Mouse (Mus musculus) brain, embryonic 14.5 days (tissue): Measurements from ENCODE around the gene Abcf3.

Source experiments
- CTCF ChIP-seq: fragments of 200-500 bp; IDR thresholded peaks from 2 replicates; pipeline ENCODE4 v1.5.1; 2012; ENCODE audit warnings: inconsistent platforms, mild to moderate bottlenecking, moderate library complexity, borderline replicate concordance; ENCODE audit not compliant: insufficient read depth, insufficient read length; ENCODE audit errors: extremely low read depth
- POLR2A ChIP-seq: fragments of 200-500 bp; IDR thresholded peaks from 2 replicates; pipeline ENCODE4 v1.6.1; 2012; ENCODE audit warnings: mild to moderate bottlenecking, inconsistent platforms, borderline replicate concordance; ENCODE audit not compliant: poor library complexity, insufficient read depth, insufficient read length, severe bottlenecking; ENCODE audit errors: extremely low read depth

- TF ChIP-seq CTCF, result no peak
- no peak for TF ChIP-seq POLR2A
Measured at GRCm38 (mm10) chr16:20536081-20536665, 12.2 kb upstream of the Abcf3 start.
